Comparison of ENCODE assay signal across 8 mouse cellular contexts in the genomic region with DNA sequence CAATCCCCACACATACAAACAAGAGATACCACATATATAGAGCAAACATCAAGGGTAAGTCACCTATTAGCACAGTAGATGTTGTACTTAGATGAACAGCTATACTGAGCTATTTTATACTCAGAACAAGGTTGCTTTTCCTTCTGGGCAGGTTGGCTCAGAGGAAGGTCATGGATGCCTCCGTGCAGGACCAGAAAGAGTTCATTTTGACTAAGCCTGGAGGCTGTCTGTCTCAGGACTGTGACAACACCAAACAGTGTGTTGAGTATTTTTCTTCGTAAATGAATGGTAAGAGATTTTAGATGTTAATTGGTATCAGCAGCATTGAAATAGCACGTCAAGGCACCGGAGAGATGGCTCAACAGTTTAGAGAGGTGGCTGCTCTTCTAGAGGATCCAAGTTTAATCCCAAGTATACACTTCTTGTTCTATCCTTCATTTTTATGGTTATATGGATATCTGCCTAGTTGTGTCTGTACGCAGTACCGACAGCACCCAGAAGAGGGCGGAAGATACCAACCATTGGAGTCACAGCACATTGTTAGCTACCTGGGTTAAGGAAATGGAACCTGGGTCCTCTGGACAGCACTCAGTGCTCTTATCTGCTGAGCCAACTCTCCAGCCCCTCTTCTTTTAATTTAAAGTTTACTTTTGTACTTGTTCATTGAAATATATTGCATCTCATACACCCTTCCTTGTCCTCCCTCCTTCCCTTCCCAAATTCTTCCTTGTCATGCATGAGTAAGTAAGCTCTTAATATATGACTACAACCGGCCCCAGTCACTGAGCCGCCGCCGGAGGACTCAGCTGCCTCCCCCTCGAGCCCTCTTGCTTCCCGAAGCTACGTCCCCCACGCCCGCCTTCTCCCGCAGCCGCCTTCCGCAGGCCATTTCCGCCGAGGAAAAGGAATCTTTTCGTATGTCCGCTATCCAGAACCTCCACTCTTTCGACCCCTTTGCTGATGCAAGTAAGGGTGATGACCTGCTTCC. TPM values are rescaled to one million over a fixed set of nuclear protein-coding genes. Genes with fewer than 3 reads are reported as not detected.
DNase-seq lines count a peak whose midpoint lies in the region; ATAC-seq and TF ChIP-seq lines count a peak whose summit lies in the region.

No protein-coding gene starts in this region.

- TF ChIP-seq CTCF in CH12.LX (conservative IDR thresholded peaks at IDR 0.05 in 1 of 2, IDR thresholded peaks at IDR 0.05 in 1 of 2; ENCODE audit: low read depth in 2 of 2, low read length in 2 of 2): peak; percentile 73 to 84
- TF ChIP-seq CTCF in stomach, postnatal 0 days (IDR thresholded peaks at IDR 0.05; ENCODE audit: low read depth): peak; percentile 89

- WGBS in forebrain, embryonic 14.5 days: 8% methylated on average over 24 of the region's 24 CpGs
- 7% methylated on average over 24 of the region's 24 CpGs for WGBS in liver, embryonic 15.5 days (ENCODE audit: insufficient replicate concordance)
- WGBS in neural tube, embryonic 12.5 days: 17% methylated on average over 24 of the region's 24 CpGs
- 9% methylated on average over 24 of the region's 24 CpGs for WGBS in stomach, postnatal 0 days

- in situ Hi-C loops in CH12.LX (cut with MboI; ENCODE audit: low pct_ligation_motif_present, low pct_unique_long_range_greater_than_20kb, low sequenced_read_pairs): loop anchor here (25.0 kb wide), 1 partner anchor 209 kb away; no protein-coding TSS in a partner anchor

- intact Hi-C loops in heart, postnatal 10 days (cut with DNase I): loop anchor here (2.0 to 10.0 kb wide), 2 partner anchors 218 to 566 kb away; no protein-coding TSS in a partner anchor

- no peaks in the 10 kb centered on the region for H3K36me3 ChIP-seq in CH12.LX (replicated peaks in 1 of 2; ENCODE audit: control insufficient read depth in 1 of 2, insufficient read depth in 1 of 2, low read length in 1 of 2)
- H3K36me3 ChIP-seq in forebrain, embryonic 14.5 days (ENCODE audit: control insufficient read depth, insufficient read depth, low read length): no peaks in the 10 kb centered on the region
- no peaks in the 10 kb centered on the region for H3K36me3 ChIP-seq in liver, embryonic 15.5 days (replicated peaks)
- no peaks in the 10 kb centered on the region for H3K36me3 ChIP-seq in neural tube, embryonic 12.5 days
- no peaks in the 10 kb centered on the region for H3K36me3 ChIP-seq in stomach, postnatal 0 days (ENCODE audit: control insufficient read depth, insufficient read depth, low read length)

- H3K27me3 ChIP-seq in CH12.LX (replicated peaks): no peaks in the 10 kb centered on the region
- no peaks in the 10 kb centered on the region for H3K27me3 ChIP-seq in forebrain, embryonic 14.5 days (replicated peaks; ENCODE audit: control insufficient read depth, insufficient read depth, low read length)
- H3K27me3 ChIP-seq in liver, embryonic 15.5 days: no peaks in the 10 kb centered on the region
- no peaks in the 10 kb centered on the region for H3K27me3 ChIP-seq in neural tube, embryonic 12.5 days (replicated peaks)
- no peaks in the 10 kb centered on the region for H3K27me3 ChIP-seq in stomach, postnatal 0 days (ENCODE audit: control insufficient read depth, insufficient read depth, low read length)

- no peak overlapping the region for H3K27ac ChIP-seq in CH12.LX (ENCODE audit: insufficient read depth, low read depth)
- no peak overlapping the region for H3K27ac ChIP-seq in forebrain, embryonic 14.5 days (ENCODE audit: low read depth, low read length)
- H3K27ac ChIP-seq in liver, embryonic 15.5 days (replicated peaks): no peak overlapping the region
- H3K27ac ChIP-seq in neural tube, embryonic 12.5 days: no peak overlapping the region
- no peak overlapping the region for H3K27ac ChIP-seq in stomach, postnatal 0 days (replicated peaks)

- peak overlapping the region; percentile 63; the same call in 1 of the 2 replicates for H3K9ac ChIP-seq in CH12.LX (ENCODE audit: insufficient read depth, low read depth)
- H3K9ac ChIP-seq in forebrain, embryonic 14.5 days (ENCODE audit: low read length): peak overlapping the region; percentile 55
- no peak overlapping the region for H3K9ac ChIP-seq in liver, embryonic 15.5 days
- peak overlapping the region; percentile 42; the same call in 1 of the 2 replicates for H3K9ac ChIP-seq in neural tube, embryonic 12.5 days
- H3K9ac ChIP-seq in stomach, postnatal 0 days (ENCODE audit: low read length): peak overlapping the region; percentile 27; the same call in 1 of the 2 replicates

- ATAC-seq in forebrain, embryonic 14.5 days: peak; percentile 94
- no peak for ATAC-seq in liver, embryonic 15.5 days (ENCODE audit: insufficient read depth)
- peak; percentile 90 for ATAC-seq in neural tube, embryonic 12.5 days (ENCODE audit: low FRiP score, low read depth)
- ATAC-seq in stomach, postnatal 0 days (ENCODE audit: low FRiP score, low TSS enrichment): peak; percentile 68

- dilution Hi-C loops in CH12.LX (cut with MboI; ENCODE audit: extremely low pct_ligation_motif_present, extremely low pct_unique_long_range_greater_than_20kb, low sequenced_read_pairs): no loop called here

- no peaks in the 10 kb centered on the region for H3K9me3 ChIP-seq in CH12.LX (replicated peaks; ENCODE audit: low read length)
- no peaks in the 10 kb centered on the region for H3K9me3 ChIP-seq in forebrain, embryonic 14.5 days (replicated peaks; ENCODE audit: control insufficient read depth, low read length)
- H3K9me3 ChIP-seq in liver, embryonic 15.5 days (replicated peaks): no peaks in the 10 kb centered on the region
- no peaks in the 10 kb centered on the region for H3K9me3 ChIP-seq in neural tube, embryonic 12.5 days
- H3K9me3 ChIP-seq in stomach, postnatal 0 days (ENCODE audit: control insufficient read depth, low read length): no peaks in the 10 kb centered on the region

- peak; percentile 83 for DNase-seq in CH12.LX (ENCODE audit: extremely low read depth)
- DNase-seq in c-Kit-positive CD71-positive TER-119-negative erythroid progenitor cells, embryonic 14.5 days (ENCODE audit: low read depth): peak; percentile 57
- DNase-seq in forebrain, embryonic 14.5 days (ENCODE audit: low spot score): peak; percentile 89
- DNase-seq in heart, postnatal 10 days: peak; percentile 83 to 92
- peak; percentile 92 to 93 for DNase-seq in kidney, postnatal 4 days
- DNase-seq in stomach, postnatal 0 days (ENCODE audit: low spot score): peak; percentile 87

- peak; percentile 83 for TF ChIP-seq RAD21 in CH12.LX (IDR thresholded peaks at IDR 0.05; ENCODE audit: low read depth, low read length)

- peak overlapping the region; percentile 44 for H3K4me2 ChIP-seq in CH12.LX (ENCODE audit: insufficient read depth, low read depth, poor library complexity, severe bottlenecking)
- peak overlapping the region; percentile 49 for H3K4me2 ChIP-seq in forebrain, embryonic 14.5 days (ENCODE audit: low read length)
- peak overlapping the region; percentile 59 for H3K4me2 ChIP-seq in liver, embryonic 15.5 days
- H3K4me2 ChIP-seq in neural tube, embryonic 12.5 days (replicated peaks): peak overlapping the region; percentile 62
- peak overlapping the region; percentile 57 for H3K4me2 ChIP-seq in stomach, postnatal 0 days (replicated peaks; ENCODE audit: low read depth)

- no peaks in the 10 kb centered on the region for H3K79me2 ChIP-seq in CH12.LX (replicated peaks; ENCODE audit: control insufficient read depth, extremely low read depth, insufficient read depth, poor library complexity, severe bottlenecking)

- no peak for TF ChIP-seq POLR2A in CH12.LX (IDR thresholded peaks at IDR 0.05; ENCODE audit: low read depth, low read length)

- TF ChIP-seq EP300 in CH12.LX (IDR thresholded peaks at IDR 0.05; ENCODE audit: low read length): no peak
- TF ChIP-seq EP300 in stomach, postnatal 0 days (optimal IDR thresholded peaks at IDR 0.05): no peak

- peak overlapping the region in 2 of 3 experiments; percentile 15 to 52 for H3K4me3 ChIP-seq in CH12.LX (replicated peaks in 1 of 3; ENCODE audit: low read depth in 2 of 3, low read length in 2 of 3, poor library complexity in 1 of 3)
- H3K4me3 ChIP-seq in forebrain, embryonic 14.5 days (ENCODE audit: low read depth, low read length): peak overlapping the region; percentile 29
- peak overlapping the region; percentile 34 for H3K4me3 ChIP-seq in liver, embryonic 15.5 days (replicated peaks)
- peak overlapping the region; percentile 29 for H3K4me3 ChIP-seq in neural tube, embryonic 12.5 days
- H3K4me3 ChIP-seq in stomach, postnatal 0 days (ENCODE audit: low read depth, low read length): peak overlapping the region; percentile 27

- no peaks in the 10 kb centered on the region for H3K4me1 ChIP-seq in CH12.LX (ENCODE audit: control insufficient read depth in 1 of 2, insufficient read depth in 2 of 2)
- H3K4me1 ChIP-seq in forebrain, embryonic 14.5 days (ENCODE audit: control insufficient read depth, insufficient read depth, low read length): no peaks in the 10 kb centered on the region
- H3K4me1 ChIP-seq in liver, embryonic 15.5 days (replicated peaks): no peaks in the 10 kb centered on the region
- no peaks in the 10 kb centered on the region for H3K4me1 ChIP-seq in neural tube, embryonic 12.5 days
- H3K4me1 ChIP-seq in stomach, postnatal 0 days (replicated peaks; ENCODE audit: control insufficient read depth, insufficient read depth): no peaks in the 10 kb centered on the region

TF ChIP-seq in CH12.LX, 34 proteins besides CTCF, POLR2A, EP300 and RAD21:
- TF ChIP-seq MYC (IDR thresholded peaks at IDR 0.05; ENCODE audit: low read depth, low read length) (peak; percentile 77; the same call in 1 of the 2 replicates), BHLHE40 (IDR thresholded peaks at IDR 0.05; ENCODE audit: low read depth, low read length) (no peak), SMC3 (IDR thresholded peaks at IDR 0.05; ENCODE audit: low read depth, low read length) (peak; percentile 63), MXI1 (IDR thresholded peaks at IDR 0.05; ENCODE audit: low read depth, low read length) (no peak), USF2 (conservative IDR thresholded peaks at IDR 0.05; ENCODE audit: low read depth, low read length) (no peak), ZKSCAN1 (IDR thresholded peaks at IDR 0.05; ENCODE audit: borderline replicate concordance, low read depth, low read length) (no peak), IRF4 (IDR thresholded peaks at IDR 0.05; ENCODE audit: low read depth, low read length) (no peak), SIN3A (IDR thresholded peaks at IDR 0.05; ENCODE audit: low read length) (no peak), E2F4 (IDR thresholded peaks at IDR 0.05; ENCODE audit: insufficient replicate concordance, low read depth, low read length) (no peak), CHD2 (IDR thresholded peaks at IDR 0.05; ENCODE audit: low read length) (no peak)

RNA-seq across cellular contexts. Expression of gene D130040H23Rik, which starts 57.7 kb away (rescaled TPM):
- 12.7 and 14.4 TPM in 2 replicates for total RNA-seq in CH12.LX (2012; rRNA removed)
- total RNA-seq in CH12.LX (2014; rRNA removed): 26.6 and 31.4 TPM in 2 replicates
- polyA plus RNA-seq in CH12.LX (2012; ENCODE audit: insufficient read length, low read depth): 20.1 and 21.6 TPM in 2 replicates
- polyA plus RNA-seq in forebrain, embryonic 14.5 days (2014; fragmentation: Nextera tagmentation; extraction: Ambion mirVana): 7.2 and 8.0 TPM in 2 replicates
- total RNA-seq in heart, postnatal 10 days (2021): 1 to 10 TPM; 1.8 to 4.7 TPM
- polyA plus RNA-seq in liver, embryonic 15.5 days (2015; fragmentation: Nextera tagmentation; extraction: Ambion mirVana): 0.99 and 1.0 TPM in 2 replicates
- 8.8 and 9.4 TPM in 2 replicates for polyA plus RNA-seq in neural tube, embryonic 12.5 days (2016; fragmentation: Nextera tagmentation; extraction: Ambion mirVana)
- 2.1 and 2.7 TPM in 2 replicates for polyA plus RNA-seq in stomach, postnatal 0 days (2015; fragmentation: Nextera tagmentation; extraction: Ambion mirVana)
